Mouse (Mus musculus): ENCODE measurements around the gene Txnrd3.

The Txnrd3 gene

GRCm38 (mm10) chr6:89643798-89644270 lies at the start of gene Txnrd3:
Gene Txnrd3 (plus strand): TSS chr6:89643988.
- DNase-seq (ENCODE audit: low spot score in 2 of 2) = peak; percentile 71

GRCm38 (mm10) chr6:89595018-89595776 lies 48.6 kb upstream of the Txnrd3 start, which contains the start of gene Chchd6:
Gene Chchd6 (minus strand): TSS chr6:89595652.
- peak; percentile 93 for DNase-seq (ENCODE audit: low spot score in 2 of 2)

GRCm38 (mm10) chr6:89595777-89596146 lies 48.0 kb upstream of the Txnrd3 start:
- no peak for DNase-seq (ENCODE audit: low spot score in 2 of 2)

- DNase-seq (ENCODE audit: low spot score in 2 of 2) = no peak
Measured at GRCm38 (mm10) chr6:89596510-89596909, 47.3 kb upstream of the Txnrd3 start.

- no peak for DNase-seq (ENCODE audit: low spot score in 2 of 2)
Measured at GRCm38 (mm10) chr6:89606096-89606495, 37.7 kb upstream of the Txnrd3 start.

- no peak for DNase-seq (ENCODE audit: low spot score in 2 of 2)
Measured at GRCm38 (mm10) chr6:89607999-89608398, 35.8 kb upstream of the Txnrd3 start.

GRCm38 (mm10) chr6:89613336-89614106 lies 30.3 kb upstream of the Txnrd3 start:
- no peak for DNase-seq (ENCODE audit: low spot score in 2 of 2)

- no peak for DNase-seq (ENCODE audit: low spot score in 2 of 2)
Measured at GRCm38 (mm10) chr6:89614107-89614471, 29.7 kb upstream of the Txnrd3 start.

- DNase-seq (ENCODE audit: low spot score in 2 of 2) = no peak
Measured at GRCm38 (mm10) chr6:89614596-89615372, 29.0 kb upstream of the Txnrd3 start.

- no peak for DNase-seq (ENCODE audit: low spot score in 2 of 2)
Measured at GRCm38 (mm10) chr6:89615373-89615755, 28.4 kb upstream of the Txnrd3 start.

- no peak for DNase-seq (ENCODE audit: low spot score in 2 of 2)
Measured at GRCm38 (mm10) chr6:89622647-89623046, 21.1 kb upstream of the Txnrd3 start.

GRCm38 (mm10) chr6:89628045-89628785 lies 15.6 kb upstream of the Txnrd3 start:
- DNase-seq (ENCODE audit: low spot score in 2 of 2) = no peak

- DNase-seq (ENCODE audit: low spot score in 2 of 2) = peak; percentile 65 to 79
Measured at GRCm38 (mm10) chr6:89631809-89632562, 11.8 kb upstream of the Txnrd3 start.

- DNase-seq (ENCODE audit: low spot score in 2 of 2) = no peak
Measured at GRCm38 (mm10) chr6:89633115-89633514, 10.7 kb upstream of the Txnrd3 start.

- no peak for DNase-seq (ENCODE audit: low spot score in 2 of 2)
Measured at GRCm38 (mm10) chr6:89634400-89634799, 9.4 kb upstream of the Txnrd3 start.

- DNase-seq (ENCODE audit: low spot score in 2 of 2) = no peak
Measured at GRCm38 (mm10) chr6:89637977-89638376, 5.8 kb upstream of the Txnrd3 start.

GRCm38 (mm10) chr6:89639025-89639424 lies 4.8 kb upstream of the Txnrd3 start:
- DNase-seq (ENCODE audit: low spot score in 2 of 2) = peak; percentile 42 to 54

- DNase-seq (ENCODE audit: low spot score in 2 of 2) = peak; percentile 56 to 57
Measured at GRCm38 (mm10) chr6:89644271-89645075, 685 bp downstream of the Txnrd3 start.

GRCm38 (mm10) chr6:89649897-89650296 lies 6.1 kb downstream of the Txnrd3 start:
- no peak for DNase-seq (ENCODE audit: low spot score in 2 of 2)

- DNase-seq (ENCODE audit: low spot score in 2 of 2) = no peak
Measured at GRCm38 (mm10) chr6:89651770-89652169, 8.0 kb downstream of the Txnrd3 start.
